Mouse (Mus musculus) gastrocnemius, postnatal 10 days (tissue): ENCODE measurements around the gene Snx27. TPM values are rescaled to one million over a fixed set of nuclear protein-coding genes. Genes with fewer than 3 reads are reported as not detected.

Experiments used
- DNase-seq: peaks from one replicate; pipeline ENCODE4 v3.0.0; 2021; ENCODE audit warnings: mixed read lengths
- long read RNA-seq, 2 experiments: library from polyadenylated mRNA; stranded (forward); transcript quantifications; one replicate each; pipeline ENCODE4 v2.0.0; 2021
- total RNA-seq, 2 experiments: library from RNA; stranded (reverse); gene quantifications; 2 replicates each; pipeline ENCODE4 v1.2.3; 2021

The Snx27 gene
- 10 to 100 TPM; 29.5 to 37.1 TPM for total RNA-seq
- long read RNA-seq, experiment 1, full-length matches to known transcripts: 13 of 31 reads
- long read RNA-seq, experiment 1, partial matches to known transcripts: 3 of 31 reads
- long read RNA-seq, experiment 1, other reads (novel, unspliced or antisense): 15 of 31 reads
- long read RNA-seq, experiment 2, full-length matches to known transcripts: 8 of 20 reads
- long read RNA-seq, experiment 2, partial matches to known transcripts: 0 of 20 reads
- long read RNA-seq, experiment 2, other reads (novel, unspliced or antisense): 12 of 20 reads

DNA sequence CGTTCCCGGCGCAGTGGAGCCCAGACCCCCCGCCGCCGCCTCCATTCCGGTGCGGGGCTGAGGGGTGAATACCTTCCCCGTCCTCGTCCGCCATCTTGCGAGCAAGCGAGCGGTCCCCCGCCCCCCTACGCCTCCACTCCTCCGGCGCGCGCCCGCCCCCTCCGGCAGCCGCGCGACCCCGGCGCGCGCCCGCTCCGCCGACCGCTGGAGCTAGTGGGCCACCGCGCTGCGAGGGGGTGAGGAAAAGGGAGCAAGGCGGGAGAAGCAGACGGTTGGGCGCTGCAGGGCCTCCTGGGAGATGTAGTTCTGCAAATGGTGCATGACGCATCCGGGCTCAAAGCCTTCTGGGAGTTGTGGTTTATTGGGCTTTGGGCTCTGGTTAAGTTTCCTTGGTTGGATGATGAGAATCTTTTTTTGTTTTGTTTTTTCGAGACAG lies at the start of gene Snx27:
Gene Snx27, minus strand, starts transcription at position 261 of the 436 bp plus-strand sequence.
- peak; percentile 82 for DNase-seq

DNA sequence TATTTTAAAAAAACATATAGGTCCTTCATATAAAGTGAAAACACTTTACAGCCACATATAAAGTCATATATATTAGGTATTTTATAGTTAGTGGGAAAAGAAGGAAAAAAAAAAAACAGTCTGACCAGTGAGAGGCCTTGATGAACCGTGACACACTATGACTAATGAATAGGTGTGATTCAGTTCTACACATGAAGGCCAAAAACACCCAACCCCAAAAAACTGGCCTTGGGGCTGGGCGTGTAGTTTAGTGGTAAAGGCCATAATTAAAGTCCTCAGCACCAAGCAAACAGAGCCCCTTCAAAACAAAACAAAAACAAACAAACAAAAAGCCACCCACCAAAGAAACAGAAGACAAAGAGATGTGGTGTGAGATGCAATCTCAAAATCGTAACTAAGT lies 47.4 kb upstream of the Snx27 start:
- no peak for DNase-seq

DNA sequence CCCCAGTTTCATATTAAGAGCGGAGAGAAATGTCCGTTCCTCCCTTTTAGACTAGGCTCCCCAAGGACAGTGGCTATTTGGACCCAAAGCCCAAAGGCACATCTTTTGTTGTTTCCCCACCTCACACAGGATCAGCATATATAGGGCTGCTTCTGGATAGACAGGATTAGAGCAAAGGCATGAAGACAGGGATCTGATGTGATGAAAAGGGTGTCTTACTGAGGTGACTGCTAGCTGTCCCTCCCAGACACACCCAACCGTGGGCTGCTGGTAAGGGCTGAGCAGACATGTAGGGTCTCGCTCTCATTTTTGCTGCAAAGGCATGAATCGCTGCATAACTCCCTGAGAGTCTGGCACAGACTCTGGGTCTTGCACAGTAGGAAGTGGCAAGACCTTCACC lies 46.2 kb upstream of the Snx27 start:
- no peak for DNase-seq

DNA sequence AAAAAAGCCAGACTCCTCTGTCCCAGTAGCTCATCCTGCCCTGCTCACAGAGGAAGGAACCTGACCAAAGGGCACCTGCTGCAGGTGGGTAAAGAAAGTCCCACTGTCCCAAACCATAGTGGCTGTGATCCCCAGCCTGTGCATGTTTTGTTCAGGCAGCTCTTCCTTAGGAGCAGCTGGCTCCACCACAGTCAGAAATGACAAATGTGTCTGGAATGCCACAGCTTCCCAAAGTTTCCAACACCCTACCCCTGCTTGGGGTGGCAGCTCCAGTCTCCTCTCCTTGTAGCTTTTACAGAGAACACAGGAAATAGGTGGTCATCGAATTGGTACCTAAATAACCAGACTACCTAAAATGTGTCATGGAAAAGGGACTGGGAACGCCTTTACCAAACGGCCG lies 41.8 kb upstream of the Snx27 start:
- no peak for DNase-seq

DNA sequence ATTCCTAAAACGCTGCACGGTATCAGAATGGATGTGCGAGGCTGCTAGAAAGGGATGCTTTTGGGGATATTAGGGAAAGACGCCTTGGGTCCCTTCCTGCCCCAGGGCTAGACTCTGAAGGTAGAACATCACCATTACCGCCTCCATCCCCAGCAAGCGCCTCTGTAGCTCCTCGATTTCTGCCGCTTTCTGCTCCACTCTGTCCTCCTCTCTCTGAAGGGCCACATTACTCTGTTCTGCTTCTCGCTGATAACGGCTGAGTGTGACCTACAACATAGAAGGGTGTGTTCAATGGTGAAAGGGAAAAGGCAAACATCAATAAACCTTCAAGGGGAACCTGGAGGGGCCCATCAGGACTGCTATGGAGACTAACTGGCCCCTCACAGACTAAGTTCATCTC lies 40.0 kb upstream of the Snx27 start:
- no peak for DNase-seq

DNA sequence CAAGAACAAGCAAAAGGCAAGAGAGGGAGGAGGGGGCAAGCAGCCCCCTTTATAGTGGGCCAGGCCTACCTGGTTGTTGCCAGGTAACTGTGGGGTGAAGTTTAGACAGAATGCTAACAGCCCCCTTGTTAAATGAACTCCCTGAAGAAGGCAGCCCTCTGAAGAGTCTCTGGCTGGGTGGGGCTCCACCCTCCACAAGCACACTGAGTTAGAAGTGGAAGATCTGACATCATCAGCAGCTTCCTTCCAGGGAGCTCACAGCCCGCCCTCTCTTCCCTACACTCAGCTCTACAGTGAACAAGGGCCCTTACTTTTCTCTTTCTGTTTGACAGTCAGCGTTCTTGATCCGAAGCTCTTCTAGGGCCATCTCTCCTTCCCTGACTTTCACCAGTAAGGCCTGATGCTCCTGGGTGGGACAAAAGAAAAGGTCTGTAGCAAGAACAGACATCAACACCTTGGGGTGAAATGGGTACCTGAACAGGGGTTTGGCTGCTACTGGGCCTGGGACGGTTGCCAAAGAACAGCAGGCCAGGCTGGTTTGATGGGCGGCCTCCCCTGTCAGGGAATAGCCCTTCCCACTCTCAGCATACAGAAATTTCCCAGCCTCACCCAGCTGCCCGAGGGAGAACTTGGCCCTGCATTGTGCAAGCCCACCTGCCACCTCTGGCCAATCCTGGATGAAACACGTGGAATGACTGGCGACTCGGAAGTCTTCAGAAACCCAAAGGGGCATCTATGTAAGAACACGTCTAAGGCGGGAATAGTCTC lies 39.4 kb upstream of the Snx27 start:
- no peak for DNase-seq

DNA sequence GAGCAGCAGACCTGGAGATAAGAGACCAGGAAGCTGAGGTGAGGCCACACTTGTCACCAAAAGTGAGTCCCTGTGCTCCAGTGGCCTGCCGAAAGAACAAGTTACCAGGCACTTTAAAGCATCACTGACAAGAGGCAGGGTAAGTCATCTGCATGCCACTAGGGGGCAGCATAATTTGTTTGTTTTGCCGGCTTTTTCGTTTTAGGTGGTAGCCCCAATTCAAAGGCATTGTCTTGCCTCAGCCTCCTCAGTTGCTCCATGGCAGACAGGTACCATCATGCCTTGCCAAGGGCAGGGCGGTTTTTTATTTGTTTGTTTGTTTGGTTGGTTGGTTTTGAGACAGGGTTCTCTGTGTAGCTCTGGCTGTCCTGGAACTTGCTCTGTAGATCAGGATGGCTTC lies 34.2 kb upstream of the Snx27 start:
- DNase-seq: peak; percentile 18

DNA sequence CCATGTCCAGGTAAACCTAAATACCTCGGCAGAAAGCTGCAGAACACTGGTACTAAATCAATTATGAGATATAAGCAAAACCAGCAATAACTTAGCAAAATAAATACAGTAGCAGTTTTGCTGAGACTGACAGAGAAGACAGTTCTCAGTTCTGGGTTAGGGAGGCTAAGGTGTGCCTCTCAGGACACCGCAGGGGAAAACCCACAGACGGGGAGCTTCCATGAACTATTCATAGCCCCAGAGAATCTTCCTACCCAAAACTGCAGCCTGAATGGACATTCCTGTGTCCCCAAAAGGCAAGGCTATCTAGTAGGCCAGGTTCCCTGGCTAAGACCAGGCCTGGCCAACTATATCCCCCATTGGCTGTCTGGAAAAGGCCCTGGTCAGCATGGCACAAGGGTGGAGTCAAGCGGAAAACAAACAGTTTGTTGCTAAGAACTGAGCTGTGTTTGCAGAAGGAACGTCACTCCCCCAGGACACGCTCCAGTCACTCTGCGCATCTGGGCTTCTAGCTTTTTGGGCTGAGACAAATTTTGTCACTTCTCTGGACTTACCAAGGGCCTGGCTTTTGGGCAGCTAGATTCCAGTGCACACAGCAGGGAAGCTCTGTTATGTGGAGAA lies 30.9 kb upstream of the Snx27 start:
- no peak for DNase-seq

DNA sequence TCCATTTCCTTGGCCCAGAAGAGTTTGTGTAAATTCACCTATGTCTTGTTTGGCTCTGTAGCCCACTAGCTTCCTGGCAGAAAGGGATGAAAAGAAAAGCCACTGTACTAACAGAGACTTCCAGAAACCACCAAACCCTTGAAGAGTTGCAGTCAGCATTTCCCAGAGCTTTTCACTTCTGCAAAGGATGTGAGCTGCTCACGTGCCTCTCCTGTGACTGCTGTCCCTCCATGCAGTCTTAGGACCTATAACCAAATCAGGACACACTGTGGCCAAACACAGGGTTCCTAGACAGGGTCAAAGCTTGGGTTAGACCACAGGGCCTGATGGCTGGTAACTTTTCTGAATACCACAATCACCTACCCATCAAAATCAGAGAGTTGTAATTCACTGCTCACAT lies 29.8 kb upstream of the Snx27 start:
- no peak for DNase-seq

DNA sequence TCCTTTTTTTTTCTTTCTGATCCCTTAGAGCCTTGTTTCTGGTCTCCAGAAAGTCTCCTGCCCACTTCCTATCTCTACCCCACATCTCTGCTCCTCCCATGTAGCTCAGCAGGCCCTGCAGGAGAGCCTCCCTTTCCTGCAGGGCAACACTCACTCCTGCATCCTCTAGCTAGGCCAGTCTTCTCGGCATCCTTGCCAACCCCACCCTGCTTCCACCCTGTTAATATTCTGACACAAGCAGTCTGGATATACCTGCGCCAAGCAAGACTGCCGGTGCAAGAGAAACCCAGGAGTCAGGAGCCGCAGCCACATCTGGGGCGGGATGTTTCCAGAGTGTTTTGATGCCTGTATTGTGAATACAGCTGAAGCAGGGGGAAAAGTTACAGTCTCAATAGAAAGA lies 29.3 kb upstream of the Snx27 start:
- no peak for DNase-seq

DNA sequence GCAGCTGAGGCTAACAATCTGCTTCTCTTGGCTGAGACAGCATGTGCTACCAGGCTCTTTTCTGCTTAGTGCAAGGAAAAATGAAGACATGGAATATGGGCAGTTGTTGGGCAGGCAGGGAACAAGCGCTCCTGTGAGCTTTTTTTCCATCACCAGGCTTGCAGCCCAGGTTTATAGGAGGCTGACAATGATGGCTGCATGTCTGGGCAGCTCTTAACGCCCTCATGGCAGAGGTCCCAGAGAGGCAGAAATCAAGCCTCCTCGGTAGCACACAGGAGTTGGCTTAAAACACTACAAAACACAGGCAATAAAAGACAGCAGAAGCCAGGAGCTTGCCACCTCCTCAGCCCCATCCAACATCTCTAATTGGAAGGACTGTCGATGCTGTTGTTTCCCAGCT lies 28.8 kb upstream of the Snx27 start:
- peak; percentile 19 for DNase-seq

DNA sequence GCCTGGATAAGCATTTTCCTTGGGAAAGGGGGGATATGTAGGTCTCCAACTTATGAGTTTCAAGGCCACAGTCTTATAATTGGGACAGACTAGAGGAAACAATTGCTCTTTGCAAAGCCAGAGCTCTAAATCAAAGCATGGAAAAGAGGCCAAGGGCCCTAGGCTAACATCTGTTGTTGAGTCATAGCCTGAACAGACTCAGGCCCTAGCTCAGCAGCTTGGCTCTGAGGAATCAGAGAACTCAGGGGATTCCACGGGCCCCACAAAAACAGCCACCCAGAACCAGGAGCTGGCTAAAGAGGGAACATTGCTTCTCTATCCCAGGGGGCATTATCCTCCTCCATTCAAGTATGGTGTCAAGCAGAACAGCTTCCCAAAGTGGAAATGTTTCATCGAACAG lies 28.1 kb upstream of the Snx27 start:
- no peak for DNase-seq

DNA sequence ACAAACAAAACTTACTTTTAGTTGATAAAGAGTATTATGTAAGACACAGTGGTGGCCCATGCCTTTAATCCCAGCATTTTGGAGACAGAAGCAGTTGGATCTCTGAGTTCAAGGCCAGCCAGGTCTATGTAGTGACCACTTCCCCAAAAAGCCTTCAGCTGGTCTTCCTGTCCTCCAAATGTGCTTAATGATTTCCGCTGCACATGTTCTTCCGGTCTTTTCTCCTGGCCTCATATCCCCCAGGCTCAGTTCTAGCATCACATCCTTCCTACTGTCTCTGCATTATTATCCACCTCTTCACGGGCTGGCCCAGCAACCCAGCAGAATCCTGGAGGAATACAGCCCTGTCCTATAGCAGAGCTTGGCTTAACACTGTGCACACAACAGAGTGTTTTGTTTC lies 27.1 kb upstream of the Snx27 start:
- DNase-seq: no peak

DNA sequence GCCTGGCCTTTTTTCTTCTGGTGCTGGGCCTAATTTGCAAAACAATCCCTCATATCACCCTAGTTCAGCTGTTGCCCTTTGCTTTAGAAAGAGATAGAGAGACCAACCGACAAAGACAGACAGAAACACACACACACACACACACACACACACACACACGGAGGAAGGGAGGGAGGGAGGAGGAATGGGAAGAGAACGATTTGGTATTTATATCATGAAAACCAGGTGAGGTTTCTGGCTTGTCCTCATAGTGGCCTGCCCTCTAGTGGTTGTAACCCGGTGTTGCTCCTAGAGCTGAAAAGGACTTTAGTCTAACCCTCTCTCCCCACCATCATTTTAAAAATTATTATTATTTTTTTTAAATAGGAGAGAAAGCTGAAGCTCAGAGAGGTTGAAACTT lies 19.4 kb upstream of the Snx27 start:
- peak; percentile 59 for DNase-seq

DNA sequence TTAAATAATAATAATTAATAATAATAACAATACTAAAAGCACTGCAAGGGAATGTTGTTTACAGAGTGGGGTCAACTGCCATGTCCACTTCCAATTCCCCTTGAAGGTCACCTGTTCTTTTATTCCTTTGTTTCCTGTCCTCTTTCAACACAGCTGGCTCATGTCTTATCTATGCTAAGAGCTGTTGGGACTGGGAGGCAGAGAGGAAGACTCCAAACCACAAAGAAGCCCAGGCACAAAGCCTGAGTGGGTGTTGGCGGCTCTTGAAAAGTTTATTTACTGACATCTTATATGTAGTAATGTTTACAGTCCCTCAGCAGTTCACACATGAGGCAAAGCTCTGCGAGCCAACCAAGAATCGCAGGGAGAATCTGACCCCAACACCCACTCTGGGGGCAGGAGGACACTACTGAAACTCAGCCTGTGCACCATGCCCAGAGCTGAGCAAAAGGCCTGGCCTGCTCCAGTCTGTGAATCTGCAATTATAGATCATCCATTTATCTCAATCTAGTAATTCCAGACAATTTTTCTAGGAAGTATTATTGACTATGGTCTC lies 14.8 kb upstream of the Snx27 start:
- no peak for DNase-seq

DNA sequence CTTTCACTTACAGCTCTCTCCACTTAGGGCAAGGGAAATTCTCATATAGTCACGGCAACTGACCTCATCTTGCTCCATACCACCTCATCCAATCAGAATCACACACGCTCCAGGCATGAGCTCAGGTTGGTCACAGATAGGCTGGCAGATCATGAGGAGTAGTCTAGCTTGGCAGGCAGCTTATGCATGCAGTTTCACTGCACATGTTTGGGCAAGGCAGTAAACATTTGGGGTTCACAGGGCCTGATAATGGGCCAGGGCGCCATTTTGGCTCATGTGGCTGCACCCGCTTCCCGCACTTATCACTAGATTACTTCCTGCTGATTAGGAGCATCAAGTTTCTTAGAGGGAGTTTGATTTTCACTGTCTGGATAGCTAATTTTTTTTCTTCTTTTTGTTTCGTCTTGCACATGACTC lies 13.4 kb upstream of the Snx27 start:
- no peak for DNase-seq

DNA sequence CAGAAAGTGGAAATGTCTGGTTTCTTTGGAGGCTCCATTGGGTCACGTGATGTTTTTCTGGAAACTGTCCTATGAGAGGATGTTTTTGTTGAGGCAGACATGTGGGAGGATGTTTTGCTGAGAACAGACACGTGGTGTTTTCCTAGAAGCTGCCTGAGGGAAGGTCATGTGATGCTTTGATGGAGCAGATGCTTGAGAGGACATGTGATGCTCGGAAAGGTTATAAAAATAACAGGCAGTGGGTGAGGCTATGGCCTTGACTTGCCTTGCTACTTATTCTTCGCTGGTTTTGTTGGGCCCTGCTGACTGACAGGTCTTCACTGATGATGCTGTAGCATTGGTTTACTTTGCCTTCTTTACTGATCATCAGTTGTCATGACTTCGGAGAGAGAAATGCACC lies 8.6 kb upstream of the Snx27 start:
- DNase-seq: no peak

DNA sequence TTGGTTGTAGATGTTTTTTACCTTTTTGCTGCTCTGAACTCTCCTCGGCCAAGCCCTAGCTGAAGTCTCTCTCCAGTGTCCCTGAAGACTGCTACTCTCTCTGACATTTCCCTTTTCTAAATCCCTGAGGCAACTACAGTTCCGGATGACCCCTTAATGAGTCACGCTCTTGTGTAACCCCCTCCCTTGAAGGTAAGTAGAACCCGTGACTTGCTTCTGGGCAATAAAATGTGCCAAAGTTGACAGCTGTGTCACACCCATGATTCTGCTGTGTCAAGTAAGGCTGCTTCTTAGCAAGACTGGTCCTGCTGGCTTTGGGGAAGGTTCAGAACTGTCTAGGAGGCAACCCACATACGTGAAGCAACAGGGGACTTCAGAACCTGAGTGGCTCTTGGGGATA lies 5.4 kb upstream of the Snx27 start:
- no peak for DNase-seq

DNA sequence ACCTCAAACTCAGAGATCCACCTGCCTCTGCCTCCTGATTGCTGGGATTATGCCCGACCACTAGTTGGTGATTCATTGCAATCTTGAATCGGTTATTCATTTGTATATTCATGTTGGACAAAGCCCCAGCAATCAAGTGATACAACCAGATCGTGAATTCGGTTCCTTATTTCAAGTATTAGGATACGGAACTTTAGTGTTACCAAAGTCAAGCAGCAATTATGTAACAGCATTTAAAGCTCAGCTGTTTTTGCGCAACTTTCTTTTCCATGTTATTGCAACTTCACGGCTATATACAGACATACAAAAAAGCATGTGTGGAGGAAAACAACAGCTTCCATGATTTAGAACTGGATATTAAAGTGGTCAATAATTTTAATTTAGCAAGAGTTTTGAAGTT lies 428 bp upstream of the Snx27 start:
- DNase-seq: no peak

DNA sequence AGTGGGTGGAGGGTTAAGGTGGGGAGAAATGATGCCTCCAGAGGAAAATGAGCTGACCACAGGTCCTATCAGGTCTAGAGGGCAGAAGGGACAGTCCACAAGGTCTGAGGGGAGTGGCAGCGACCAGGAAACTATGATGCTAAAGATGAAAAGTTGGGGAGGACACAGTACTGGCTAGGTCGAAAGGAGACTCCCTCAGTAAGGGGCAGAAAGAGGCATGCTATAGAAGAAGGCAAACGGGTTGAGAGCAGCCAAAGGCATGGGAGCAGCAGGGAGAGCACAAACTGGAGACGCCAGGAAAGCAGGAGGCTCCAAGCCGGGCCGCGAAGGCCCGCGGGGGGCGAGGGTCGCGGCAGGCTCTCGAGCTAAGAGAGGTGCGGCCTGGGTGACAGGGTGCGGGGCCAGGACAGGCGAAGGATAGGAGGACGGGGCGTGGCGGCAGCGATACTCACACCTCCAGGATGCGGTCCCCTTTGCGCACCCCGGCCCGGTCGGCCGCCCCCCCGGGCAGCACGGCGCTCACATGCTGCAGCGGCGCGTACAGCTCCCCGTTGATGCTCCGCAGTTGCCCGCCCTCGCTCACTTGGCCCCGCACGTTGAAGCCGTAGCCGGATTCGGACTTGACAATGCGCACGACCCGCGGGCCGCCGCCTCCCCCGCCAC lies 592 bp downstream of the Snx27 start:
- no peak for DNase-seq

DNA sequence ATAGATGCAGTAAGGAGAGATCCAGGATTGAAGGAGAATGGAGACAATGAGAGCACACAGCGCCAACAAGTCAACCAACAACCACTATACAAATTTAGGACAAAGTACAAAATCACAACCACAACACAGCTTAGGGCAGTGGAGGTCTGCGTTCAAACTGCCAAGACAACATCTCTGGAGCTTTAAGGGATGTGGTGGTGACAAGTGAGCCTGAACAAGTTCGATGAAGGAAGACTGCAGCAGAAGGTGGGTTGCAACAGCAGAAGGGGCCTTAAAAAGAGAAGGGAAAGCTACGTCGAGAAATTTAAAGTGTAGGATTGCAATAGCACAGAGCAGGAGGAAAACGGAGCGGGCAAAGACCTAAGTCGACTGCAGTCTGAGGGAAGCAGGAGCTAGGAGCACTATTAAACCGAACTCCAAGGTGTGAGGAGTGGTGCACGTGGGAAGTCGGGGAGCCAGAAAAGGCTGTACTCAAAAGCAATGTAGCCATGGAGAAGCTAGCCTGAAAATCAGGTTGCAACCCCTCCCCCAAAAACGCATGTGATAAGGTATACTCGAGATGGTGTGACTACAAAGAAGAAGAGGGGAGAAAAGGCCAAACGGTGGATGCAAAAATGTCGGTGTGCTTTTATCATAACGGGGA lies 1.3 kb downstream of the Snx27 start:
- no peak for DNase-seq

DNA sequence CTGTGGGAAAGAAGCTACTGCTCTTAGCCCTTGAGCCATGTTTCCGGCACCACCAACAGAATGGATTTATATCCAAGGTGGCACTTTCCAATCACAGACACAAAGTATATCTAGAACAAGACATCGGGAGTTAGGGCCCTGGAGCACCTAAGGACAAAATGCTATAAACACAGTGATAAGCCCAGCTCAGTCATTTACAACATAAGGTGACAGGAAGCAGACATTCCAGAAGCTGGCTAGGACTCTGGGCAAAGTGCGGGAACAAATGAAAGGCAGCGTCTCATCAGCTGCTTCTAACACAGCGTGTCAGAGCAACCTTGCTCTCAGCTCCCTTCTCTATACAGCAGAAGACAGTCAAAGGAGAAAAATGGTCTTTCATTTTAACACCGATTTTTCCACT lies 8.0 kb downstream of the Snx27 start:
- DNase-seq: no peak
